Mouse (Mus musculus): ENCODE data around the gene Ankrd31.
"Not testable (repeated sequence)": the region's sequence is repeated elsewhere in the genome, so short reads cannot be mapped to it uniquely, and the experiment has no call there.

The Ankrd31 gene

GRCm38 (mm10) chr13:96855191-96855590 is 107.1 kb downstream of the Ankrd31 start:
- DNase-seq (ENCODE audit: low spot score in 2 of 2): peak; percentile 44 to 75

DNA sequence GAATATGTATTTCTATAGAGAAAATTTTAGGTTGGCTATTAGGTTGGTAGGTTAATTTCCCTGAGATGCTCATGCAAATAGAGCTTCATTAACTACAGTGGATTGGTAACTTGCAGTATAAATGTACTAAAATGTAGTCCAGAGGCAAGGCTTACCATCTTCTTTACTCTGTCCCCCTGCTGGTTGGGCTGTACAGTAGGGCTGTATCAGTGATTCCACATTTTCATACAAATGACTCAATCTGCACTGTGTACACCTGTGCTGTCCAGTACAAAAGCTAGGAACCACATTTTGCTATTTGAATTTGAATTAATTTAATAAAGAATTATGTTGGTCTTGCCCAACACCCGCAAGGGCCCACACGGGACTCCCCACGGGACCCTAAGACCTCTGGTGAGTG is 111.1 kb downstream of the Ankrd31 start:
- no peak for DNase-seq (ENCODE audit: low spot score in 2 of 2)

- DNase-seq (ENCODE audit: low spot score in 2 of 2): no peak
Measured at GRCm38 (mm10) chr13:96870742-96871141, 122.7 kb downstream of the Ankrd31 start.

- DNase-seq (ENCODE audit: low spot score in 2 of 2): no peak
Measured at GRCm38 (mm10) chr13:96874071-96874470, 126.0 kb downstream of the Ankrd31 start.

- DNase-seq (ENCODE audit: low spot score in 2 of 2): no peak
Measured at GRCm38 (mm10) chr13:96878220-96879057, 130.4 kb downstream of the Ankrd31 start.

DNA sequence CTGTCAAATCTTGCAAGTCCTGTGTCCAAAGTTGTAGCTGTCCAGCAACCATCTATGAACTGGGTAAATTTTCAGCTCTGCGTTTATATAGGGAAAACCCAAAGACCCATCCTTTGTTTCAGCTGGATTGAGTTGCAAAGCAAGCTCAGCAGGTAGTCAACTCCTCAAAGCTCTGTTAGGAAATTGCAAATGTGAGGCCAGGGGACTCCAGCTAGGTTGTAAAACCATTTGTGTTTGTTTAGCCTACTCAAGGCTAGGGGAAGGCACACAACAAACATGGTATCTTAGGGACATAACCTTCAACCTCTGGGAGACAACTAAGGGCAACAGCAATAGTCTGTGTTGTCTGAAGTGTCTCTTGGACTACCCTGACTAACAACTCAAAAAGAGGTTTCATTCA is 136.5 kb downstream of the Ankrd31 start:
- no peak for DNase-seq (ENCODE audit: low spot score in 2 of 2)

- DNase-seq (ENCODE audit: low spot score in 2 of 2): no peak
Measured at GRCm38 (mm10) chr13:96889985-96890384, 141.9 kb downstream of the Ankrd31 start.

DNA sequence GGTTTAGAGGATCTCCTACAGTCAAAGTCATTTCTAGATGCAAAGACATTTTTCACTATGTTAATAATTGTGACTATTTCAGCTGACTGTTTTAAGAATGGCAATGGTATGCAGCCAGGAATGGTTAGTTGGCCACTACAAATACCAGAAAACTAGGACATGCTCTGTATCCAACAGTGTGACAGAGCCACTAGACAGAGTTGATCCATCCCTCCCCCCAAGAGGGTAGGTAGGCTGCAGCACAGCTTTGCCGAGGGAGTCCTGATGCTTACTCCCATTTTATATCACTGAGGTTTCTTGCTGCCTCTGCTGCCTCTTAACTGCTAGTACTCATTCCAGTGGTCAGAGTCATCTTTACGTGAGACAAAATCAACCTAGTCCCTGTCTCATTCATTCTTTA is 147.1 kb downstream of the Ankrd31 start:
- no peak for DNase-seq (ENCODE audit: low spot score in 2 of 2)

DNA sequence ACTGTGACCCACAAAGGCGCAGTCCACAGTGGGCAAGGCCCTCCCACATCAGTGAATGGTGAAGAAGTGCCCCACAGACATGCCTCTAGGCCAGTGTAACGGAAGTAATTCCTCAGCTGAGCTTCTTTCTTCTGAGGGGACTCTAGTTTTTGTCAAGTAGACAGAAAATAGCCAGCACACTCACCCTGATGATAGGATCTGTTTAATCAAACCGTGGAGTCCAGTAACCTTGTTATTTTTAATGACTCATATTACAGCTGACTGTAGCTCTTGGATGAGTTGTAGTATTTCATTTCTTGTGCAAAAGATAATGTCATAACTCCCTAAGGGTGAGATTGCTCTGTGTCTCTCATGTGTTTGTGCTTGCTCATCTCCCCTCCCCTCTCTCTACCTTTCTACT is 158.6 kb downstream of the Ankrd31 start:
- DNase-seq (ENCODE audit: low spot score in 2 of 2): no peak

DNA sequence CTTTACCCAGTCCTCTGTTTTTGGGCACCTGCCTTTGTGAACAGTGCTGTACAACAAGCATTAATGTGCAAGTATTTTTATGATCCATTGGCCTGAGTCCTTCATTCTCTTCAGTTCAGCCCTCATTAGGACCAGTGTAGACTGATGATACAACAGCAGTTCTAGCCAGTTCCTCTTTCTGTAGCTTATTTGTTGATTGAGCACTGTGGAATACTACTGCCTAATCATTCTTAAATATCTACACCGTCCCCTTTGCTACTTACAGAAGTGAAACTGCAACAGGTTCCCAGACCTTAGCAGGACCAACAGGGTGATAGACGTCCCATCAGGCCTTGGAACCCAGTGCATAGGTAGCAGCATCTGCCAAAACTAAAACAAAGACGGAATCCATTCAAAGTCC is 163.1 kb downstream of the Ankrd31 start:
- DNase-seq (ENCODE audit: low spot score in 2 of 2): no peak

GRCm38 (mm10) chr13:96923134-96923533 is 175.1 kb downstream of the Ankrd31 start:
- DNase-seq (ENCODE audit: low spot score in 2 of 2): not testable (repeated sequence)

DNA sequence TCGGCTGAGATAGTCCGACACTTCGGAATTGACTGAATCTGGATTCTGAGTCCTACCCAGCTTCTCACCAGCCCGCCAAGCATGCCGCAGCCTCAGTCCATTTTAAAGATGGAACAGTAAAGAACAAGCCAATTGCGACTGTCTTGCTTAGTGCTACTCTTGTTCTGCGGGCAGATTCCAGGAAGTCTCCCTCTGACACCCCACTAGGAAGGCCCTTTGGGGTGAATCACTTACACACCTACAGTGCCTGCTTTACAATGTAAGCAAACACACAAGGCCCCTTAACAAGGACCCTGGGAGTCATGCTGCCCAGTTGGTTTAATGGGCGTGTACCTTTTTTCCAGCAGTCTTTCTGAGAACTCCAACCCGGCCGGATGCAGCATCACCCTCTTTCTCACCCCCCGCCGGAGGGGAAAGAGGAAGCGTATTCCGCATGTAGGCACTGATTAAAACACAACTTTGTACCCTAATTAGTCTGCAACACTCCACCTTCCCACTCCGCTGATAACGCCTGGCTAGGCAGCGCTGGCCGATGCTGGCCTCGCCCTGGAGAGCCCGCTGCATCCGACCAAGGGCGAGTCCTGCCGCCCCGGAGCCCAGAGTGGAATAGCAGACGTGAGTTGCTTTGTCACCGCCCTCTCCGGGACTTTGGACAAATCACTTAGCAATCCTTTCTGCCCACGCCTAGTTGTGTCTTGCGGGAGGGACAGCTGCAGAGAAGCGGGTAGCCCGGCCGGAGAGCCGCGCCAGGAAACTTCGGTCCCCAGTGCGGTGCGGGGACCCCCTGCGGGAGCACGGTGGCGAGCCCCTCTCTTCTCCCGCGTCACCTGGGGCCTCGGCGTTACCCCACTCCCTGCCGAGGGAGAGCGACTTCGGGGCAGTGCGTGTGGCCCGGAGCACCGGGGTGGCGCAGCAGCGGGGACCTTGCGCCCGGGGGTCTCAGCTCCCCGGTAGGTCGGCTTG is 176.2 kb downstream of the Ankrd31 start, which contains the start of gene Gcnt4:
Gcnt4 (plus strand) TSS at position 691 of the 963 bp plus-strand sequence.
- peak in 1 of 2 experiments; percentile 17 for DNase-seq (ENCODE audit: low spot score in 2 of 2)

- peak in 1 of 2 experiments; percentile 10 for DNase-seq (ENCODE audit: low spot score in 2 of 2)
Measured at GRCm38 (mm10) chr13:96924985-96925745, 177.1 kb downstream of the Ankrd31 start.

- DNase-seq (ENCODE audit: low spot score in 2 of 2): no peak
Measured at GRCm38 (mm10) chr13:96925991-96926725, 178.1 kb downstream of the Ankrd31 start.

DNA sequence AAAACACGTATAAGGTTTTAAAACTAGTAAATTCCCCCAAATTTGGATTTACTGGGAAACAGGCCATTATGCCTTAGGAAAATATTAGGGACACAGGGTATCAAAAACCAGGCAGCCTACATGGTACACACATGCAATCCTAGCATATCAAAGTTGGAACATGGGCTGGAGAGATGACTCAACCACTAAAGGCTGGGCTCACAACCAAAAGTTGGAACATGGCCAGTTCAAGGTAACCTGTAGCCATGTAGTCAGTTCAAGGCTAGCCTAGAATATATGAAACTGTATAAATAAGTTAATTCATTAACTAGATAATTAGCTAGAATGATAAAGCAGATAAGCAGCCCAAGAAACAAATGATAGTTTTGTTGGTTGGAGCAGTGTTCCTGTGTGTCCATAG is 179.7 kb downstream of the Ankrd31 start:
- DNase-seq (ENCODE audit: low spot score in 2 of 2): no peak

- no peak for DNase-seq (ENCODE audit: low spot score in 2 of 2)
Measured at GRCm38 (mm10) chr13:96928432-96929039, 180.5 kb downstream of the Ankrd31 start.

DNA sequence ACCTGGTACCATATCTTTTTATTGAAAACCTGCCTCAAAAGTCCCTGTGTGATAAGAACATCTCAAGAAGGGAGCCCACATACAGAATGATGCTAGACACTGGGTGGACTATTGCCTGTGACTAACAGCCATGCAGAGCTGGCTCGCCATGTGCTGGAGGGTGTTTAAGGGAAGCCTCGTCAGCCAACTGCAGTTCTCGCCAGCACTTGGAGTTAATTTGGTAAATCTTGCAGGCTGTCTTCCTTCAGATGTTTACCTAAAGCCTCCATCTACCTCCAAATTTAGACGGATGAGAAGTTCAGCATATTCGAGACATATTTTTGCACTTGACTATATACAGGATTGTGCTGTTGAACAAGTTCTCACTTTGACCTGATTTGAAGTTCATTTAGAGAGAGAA is 184.7 kb downstream of the Ankrd31 start:
- DNase-seq (ENCODE audit: low spot score in 2 of 2): no peak

- DNase-seq (ENCODE audit: low spot score in 2 of 2): peak in 1 of 2 experiments; percentile 24
Measured at GRCm38 (mm10) chr13:96933367-96933766, 185.3 kb downstream of the Ankrd31 start.

- no peak for DNase-seq (ENCODE audit: low spot score in 2 of 2)
Measured at GRCm38 (mm10) chr13:96936173-96936777, 188.2 kb downstream of the Ankrd31 start.

GRCm38 (mm10) chr13:96937059-96937558 is 189.0 kb downstream of the Ankrd31 start:
- DNase-seq (ENCODE audit: low spot score in 2 of 2): no peak
